Mouse (Mus musculus) hindbrain, embryonic 10.5 days (tissue): Measurements from ENCODE around the gene Gm9046. TPM values are rescaled to one million over a fixed set of nuclear protein-coding genes. Genes with fewer than 3 reads are reported as not detected.

ENCODE experiments used
- polyA plus RNA-seq: library from polyadenylated mRNA; unstranded; fragments of >200 nt; fragmentation: Nextera tagmentation; extraction: Ambion mirVana; gene quantifications from 2 replicates; pipeline ENCODE4 v1.2.1, GENCODE M21; 2016

Gm9046 gene
- polyA plus RNA-seq, 1 experiment from 2014 or later, result not detected

Other genes starting within 250 kb of the Gm9046 start
- 52.1 and 53.5 TPM in 2 replicates for gene Mdm1, start 201.4 kb downstream of the Gm9046 start, polyA plus RNA-seq
- gene Il22, start 138.3 kb downstream of the Gm9046 start, polyA plus RNA-seq, result not detected in 2 replicates
- gene Gm32717, start 102.5 kb downstream of the Gm9046 start, polyA plus RNA-seq, result 0.06 and 0.12 TPM in 2 replicates
- gene Gm32802, start 84.6 kb downstream of the Gm9046 start, polyA plus RNA-seq, result 0.06 and 0.12 TPM in 2 replicates
- not detected in 2 replicates for gene Iltifb, start 48.2 kb downstream of the Gm9046 start, polyA plus RNA-seq
- gene Gm9040, start 16.3 kb downstream of the Gm9046 start, polyA plus RNA-seq, result not detected in 2 replicates
- not detected in 2 replicates for gene Gm9044, start 10.8 kb downstream of the Gm9046 start, polyA plus RNA-seq
- gene Gm9045, start 5.4 kb downstream of the Gm9046 start, polyA plus RNA-seq, result 0.09 TPM in 1 of 2 replicates, not detected in the other
- gene Gm9048, start 5.4 kb upstream of the Gm9046 start, polyA plus RNA-seq, result not detected in 2 replicates
- 0.09 TPM in 1 of 2 replicates, not detected in the other for gene Gm9049, start 10.8 kb upstream of the Gm9046 start, polyA plus RNA-seq
- not detected in 2 replicates for gene Ifng, start 97.8 kb upstream of the Gm9046 start, polyA plus RNA-seq